In the genomic region with DNA sequence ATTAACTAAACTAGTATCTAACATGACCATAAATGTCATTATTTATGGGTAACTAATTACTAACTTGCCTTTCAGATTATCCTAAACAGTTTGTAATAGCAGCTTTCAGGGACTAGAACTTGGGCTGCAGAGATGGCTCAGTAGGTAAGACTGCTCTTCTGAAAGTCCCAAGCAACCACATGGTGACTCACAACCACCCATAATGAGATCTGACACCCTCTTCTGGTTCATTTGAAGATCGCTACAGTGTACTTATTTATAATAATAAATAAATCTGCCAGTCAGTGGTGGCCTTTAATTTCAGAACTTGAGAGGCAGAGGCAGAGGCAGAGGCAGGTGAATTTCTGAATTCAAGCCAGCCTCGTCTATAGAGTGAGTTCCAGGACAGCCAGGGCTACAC, we compare ENCODE assay signal across 10 mouse cellular contexts. TPM values are rescaled to one million over a fixed set of nuclear protein-coding genes. Genes with fewer than 3 reads are reported as not detected.
A peak's percentile ranks its signal among the peaks of the same experiment; 100 is the strongest.
DNase-seq lines count a peak whose midpoint lies in the region; ATAC-seq and TF ChIP-seq lines count a peak whose summit lies in the region.
"Had no signal": no experiment of that assay in that cellular context is flagged by ENCODE, and none has a peak within 500 bp of the region (broad histone marks: within the 10 kb centered on the region; RNA-seq: fewer than 3 reads in every experiment).

No protein-coding gene starts in this region.

- TF ChIP-seq RAD21 in MEL (IDR thresholded peaks at IDR 0.05; ENCODE audit: low read depth, low read length), result peak; percentile 30

- 51% methylated on average over 2 of the region's 2 CpGs for WGBS in kidney, embryonic 15.5 days
- 60% methylated on average over 2 of the region's 2 CpGs for WGBS in hindbrain, embryonic 12.5 days
- WGBS in midbrain, embryonic 12.5 days, result 63% methylated on average over 2 of the region's 2 CpGs

- H3K9me3 ChIP-seq in kidney, embryonic 15.5 days (replicated peaks), result no peaks in the 10 kb centered on the region
- no peaks in the 10 kb centered on the region for H3K9me3 ChIP-seq in MEL (replicated peaks; ENCODE audit: insufficient read depth, low read length)
- H3K9me3 ChIP-seq in hindbrain, embryonic 12.5 days (replicated peaks), result no peaks in the 10 kb centered on the region
- no peaks in the 10 kb centered on the region for H3K9me3 ChIP-seq in midbrain, embryonic 12.5 days

- H3K4me2 ChIP-seq in kidney, embryonic 15.5 days, result peak overlapping the region; percentile 84
- H3K4me2 ChIP-seq in hindbrain, embryonic 12.5 days (replicated peaks), result peak overlapping the region; percentile 56
- peak overlapping the region; percentile 97 for H3K4me2 ChIP-seq in midbrain, embryonic 12.5 days (replicated peaks)

- H3K4me3 ChIP-seq in kidney, embryonic 15.5 days (replicated peaks), result peak overlapping the region; percentile 91
- no peak overlapping the region; a peak in 1 of 4 replicates for H3K4me3 ChIP-seq in MEL (ENCODE audit: control insufficient read depth in 1 of 2, insufficient read depth in 1 of 2, low read depth in 2 of 2, low read length in 2 of 2)
- no peak overlapping the region for H3K4me3 ChIP-seq in hindbrain, embryonic 12.5 days
- H3K4me3 ChIP-seq in midbrain, embryonic 12.5 days, result no peak overlapping the region

- no peak for TF ChIP-seq POLR2A in MEL (IDR thresholded peaks at IDR 0.05; ENCODE audit: control insufficient read depth in 1 of 2, insufficient read depth in 1 of 2, low read depth in 1 of 2, low read length in 2 of 2, poor library complexity in 1 of 2)

- no peaks in the 10 kb centered on the region for H3K27me3 ChIP-seq in kidney, embryonic 15.5 days
- H3K27me3 ChIP-seq in MEL (ENCODE audit: control insufficient read depth in 1 of 2, insufficient read depth in 2 of 2, low read length in 2 of 2), result no peaks in the 10 kb centered on the region
- no peaks in the 10 kb centered on the region for H3K27me3 ChIP-seq in hindbrain, embryonic 12.5 days
- H3K27me3 ChIP-seq in midbrain, embryonic 12.5 days, result no peaks in the 10 kb centered on the region
- H3K27me3 ChIP-seq: Patski had no signal

- peaks cover 19% of the 10 kb centered on the region for H3K4me1 ChIP-seq in kidney, embryonic 15.5 days
- peaks cover 8% of the 10 kb centered on the region in 2 experiments for H3K4me1 ChIP-seq in MEL (ENCODE audit: control insufficient read depth in 1 of 2, insufficient read depth in 2 of 2, low read length in 2 of 2)
- peaks cover 13% of the 10 kb centered on the region for H3K4me1 ChIP-seq in hindbrain, embryonic 12.5 days
- H3K4me1 ChIP-seq in midbrain, embryonic 12.5 days, result peaks cover 16% of the 10 kb centered on the region

- peaks cover 14% of the 10 kb centered on the region for H3K79me2 ChIP-seq in MEL (ENCODE audit: control insufficient read depth, insufficient read depth, low read length, poor library complexity)

- no peak overlapping the region for H3K27ac ChIP-seq in kidney, embryonic 15.5 days
- no peak overlapping the region for H3K27ac ChIP-seq in MEL (ENCODE audit: control insufficient read depth, low read depth, low read length)
- H3K27ac ChIP-seq in hindbrain, embryonic 12.5 days, result no peak overlapping the region
- H3K27ac ChIP-seq in midbrain, embryonic 12.5 days (replicated peaks), result no peak overlapping the region

- H3K36me3 ChIP-seq in kidney, embryonic 15.5 days, result peaks cover 30% of the 10 kb centered on the region
- H3K36me3 ChIP-seq in MEL (ENCODE audit: control insufficient read depth in 1 of 2, insufficient read depth in 2 of 2, low read length in 2 of 2), result peaks cover 0 to 9% of the 10 kb centered on the region in 2 experiments; a peak in 3 of 4 replicates
- H3K36me3 ChIP-seq in hindbrain, embryonic 12.5 days, result peaks cover 24% of the 10 kb centered on the region
- H3K36me3 ChIP-seq in midbrain, embryonic 12.5 days, result peaks cover 30% of the 10 kb centered on the region

- no peak for DNase-seq in kidney, postnatal 36 days
- DNase-seq in MEL (ENCODE audit: low read depth, low spot score), result peak; percentile 78
- DNase-seq in gastrocnemius, postnatal 25 days, result no peak
- no peak for DNase-seq in thymus, postnatal 36 days
- DNase-seq in kidney, adult 18-20 months, result no peak
- DNase-seq: thymus, postnatal 25 days had no signal

- H3K9ac ChIP-seq in kidney, embryonic 15.5 days, result no peak overlapping the region
- H3K9ac ChIP-seq in MEL (ENCODE audit: control insufficient read depth, low read depth, low read length, poor library complexity, severe bottlenecking), result no peak overlapping the region
- no peak overlapping the region for H3K9ac ChIP-seq in hindbrain, embryonic 12.5 days
- no peak overlapping the region; the same call in 1 of the 2 replicates for H3K9ac ChIP-seq in midbrain, embryonic 12.5 days (replicated peaks)

- peak in 2 of 3 experiments; percentile 8 to 46; a peak in 2 of 6 replicates for TF ChIP-seq CTCF in MEL (IDR thresholded peaks at IDR 0.05 in 2 of 3, conservative IDR thresholded peaks at IDR 0.05 in 1 of 3; ENCODE audit: control insufficient read depth in 1 of 3, insufficient read depth in 1 of 3, low read depth in 2 of 3, low read length in 3 of 3, poor library complexity in 1 of 3, severe bottlenecking in 1 of 3)

- no peak for TF ChIP-seq EP300 in MEL (IDR thresholded peaks at IDR 0.05; ENCODE audit: low read depth in 1 of 2, low read length in 2 of 2)

- ATAC-seq in kidney, embryonic 15.5 days (replicated peaks; ENCODE audit: low FRiP score), result no peak
- no peak for ATAC-seq in hindbrain, embryonic 12.5 days (ENCODE audit: low FRiP score)
- ATAC-seq in midbrain, embryonic 12.5 days (ENCODE audit: low FRiP score, low read depth), result no peak

TF ChIP-seq in MEL, 35 proteins besides CTCF, POLR2A, EP300 and RAD21:
- TF ChIP-seq MYC (IDR thresholded peaks at IDR 0.05; ENCODE audit: low read depth, low read length) (peak; percentile 78), ZMIZ1 (IDR thresholded peaks at IDR 0.05; ENCODE audit: low read depth, low read length) (no peak), CHD2 (IDR thresholded peaks at IDR 0.05; ENCODE audit: low read length) (no peak), MAFK (IDR thresholded peaks at IDR 0.05; ENCODE audit: borderline replicate concordance, low read depth, low read length) (no peak), MEF2A (IDR thresholded peaks at IDR 0.05; ENCODE audit: extremely low read depth, insufficient replicate concordance, low read depth, low read length, poor library complexity, severe bottlenecking) (no peak), POLR2AphosphoS2 (IDR thresholded peaks at IDR 0.05; ENCODE audit: low read length) (no peak), SMC3 (IDR thresholded peaks at IDR 0.05; ENCODE audit: low read depth, low read length) (peak; percentile 57)
TF ChIP-seq in MEL: peak in this region for 2.

RNA-seq across cellular contexts. Expression of gene Psmc3, which starts 1.1 kb away (rescaled TPM):
- polyA plus RNA-seq in kidney, embryonic 15.5 days (2015; fragmentation: Nextera tagmentation; extraction: Ambion mirVana), result 307 and 315 TPM in 2 replicates
- 259 and 271 TPM in 2 replicates for total RNA-seq in MEL (2012; rRNA removed)
- 1,000 to 10,000 TPM in 1 of 2 experiments, 100 to 1,000 TPM in 1; 428 to 1,459 TPM for polyA plus RNA-seq in MEL (2012; ENCODE audit: insufficient read depth in 1 of 2, insufficient read length in 2 of 2, low read depth in 1 of 2, low replicate concordance in 2 of 2, missing spikeins in 1 of 2)
- 274 and 282 TPM in 2 replicates for polyA plus RNA-seq in hindbrain, embryonic 12.5 days (2016; fragmentation: Nextera tagmentation; extraction: Ambion mirVana)
- 283 and 291 TPM in 2 replicates for polyA plus RNA-seq in midbrain, embryonic 12.5 days (2016; fragmentation: Nextera tagmentation; extraction: Ambion mirVana)
- 100 to 1,000 TPM; 223 to 225 TPM for total RNA-seq in gastrocnemius, postnatal 25 days (2021)

RNA-seq across cellular contexts. Expression of gene Rapsn, which starts 17.3 kb away (rescaled TPM):
- polyA plus RNA-seq in kidney, embryonic 15.5 days (2015; fragmentation: Nextera tagmentation; extraction: Ambion mirVana), result 2.7 and 3.4 TPM in 2 replicates
- not detected in 2 replicates for total RNA-seq in MEL (2012; rRNA removed)
- under 1 TPM in 1 of 2 experiments, not detected in 1; 0.10 TPM for polyA plus RNA-seq in MEL (2012; ENCODE audit: insufficient read depth in 1 of 2, insufficient read length in 2 of 2, low read depth in 1 of 2, low replicate concordance in 2 of 2, missing spikeins in 1 of 2)
- 2.5 and 4.1 TPM in 2 replicates for polyA plus RNA-seq in hindbrain, embryonic 12.5 days (2016; fragmentation: Nextera tagmentation; extraction: Ambion mirVana)
- 0.94 and 1.4 TPM in 2 replicates for polyA plus RNA-seq in midbrain, embryonic 12.5 days (2016; fragmentation: Nextera tagmentation; extraction: Ambion mirVana)
- 10 to 100 TPM; 23.1 to 26.0 TPM for total RNA-seq in gastrocnemius, postnatal 25 days (2021)

RNA-seq across cellular contexts. Expression of gene Slc39a13, which starts 17.5 kb away (rescaled TPM):
- polyA plus RNA-seq in kidney, embryonic 15.5 days (2015; fragmentation: Nextera tagmentation; extraction: Ambion mirVana), result 41.2 and 48.5 TPM in 2 replicates
- 7.7 and 9.4 TPM in 2 replicates for total RNA-seq in MEL (2012; rRNA removed)
- polyA plus RNA-seq in MEL (2012; ENCODE audit: insufficient read depth in 1 of 2, insufficient read length in 2 of 2, low read depth in 1 of 2, low replicate concordance in 2 of 2, missing spikeins in 1 of 2), result 10 to 100 TPM in 1 of 2 experiments, not detected in 1; 19.1 TPM
- 32.6 and 36.1 TPM in 2 replicates for polyA plus RNA-seq in hindbrain, embryonic 12.5 days (2016; fragmentation: Nextera tagmentation; extraction: Ambion mirVana)
- 29.4 and 30.8 TPM in 2 replicates for polyA plus RNA-seq in midbrain, embryonic 12.5 days (2016; fragmentation: Nextera tagmentation; extraction: Ambion mirVana)
- total RNA-seq in gastrocnemius, postnatal 25 days (2021), result 10 to 100 TPM; 21.8 to 22.5 TPM

RNA-seq across cellular contexts. Expression of gene Spi1, which starts 29.4 kb away (rescaled TPM):
- 4.7 and 5.4 TPM in 2 replicates for polyA plus RNA-seq in kidney, embryonic 15.5 days (2015; fragmentation: Nextera tagmentation; extraction: Ambion mirVana)
- total RNA-seq in MEL (2012; rRNA removed), result 108 and 129 TPM in 2 replicates
- 100 to 1,000 TPM in 1 of 2 experiments, 10 to 100 TPM in 1; 95.9 to 142 TPM for polyA plus RNA-seq in MEL (2012; ENCODE audit: insufficient read depth in 1 of 2, insufficient read length in 2 of 2, low read depth in 1 of 2, low replicate concordance in 2 of 2, missing spikeins in 1 of 2)
- 4.2 and 4.6 TPM in 2 replicates for polyA plus RNA-seq in hindbrain, embryonic 12.5 days (2016; fragmentation: Nextera tagmentation; extraction: Ambion mirVana)
- 3.3 and 4.8 TPM in 2 replicates for polyA plus RNA-seq in midbrain, embryonic 12.5 days (2016; fragmentation: Nextera tagmentation; extraction: Ambion mirVana)
- 1 to 10 TPM in 1 of 2 experiments, under 1 TPM in 1; 0.95 to 1.6 TPM for total RNA-seq in gastrocnemius, postnatal 25 days (2021)
